Mouse (Mus musculus) neural tube, embryonic 11.5 days (tissue): Measurements from ENCODE around the gene Mre11a. TPM values are rescaled to one million over a fixed set of nuclear protein-coding genes. Genes with fewer than 3 reads are reported as not detected.

Experiments
- polyA plus RNA-seq: library from polyadenylated mRNA; unstranded; fragments of >200 nt; fragmentation: Nextera tagmentation; extraction: Ambion mirVana; gene quantifications from 2 replicates; pipeline ENCODE4 v1.2.1, GENCODE M21; 2014

Mre11a gene
- polyA plus RNA-seq, 1 experiment from 2014 or later = 29.8 TPM

Other genes with a start within 250 kb of the Mre11a start
- gene Amotl1, start 139.6 kb upstream of the Mre11a start, polyA plus RNA-seq = 19.1 and 20.6 TPM in 2 replicates
- gene Piwil4, start 43.9 kb upstream of the Mre11a start, polyA plus RNA-seq = 0.85 and 1.1 TPM in 2 replicates
- 2.4 and 3.3 TPM in 2 replicates for gene Fut4, start 32.3 kb upstream of the Mre11a start, polyA plus RNA-seq
- 1.0 TPM in 1 of 2 replicates, not detected in the other for gene 1700012B09Rik, start 13.6 kb upstream of the Mre11a start, polyA plus RNA-seq
- gene Ankrd49, start 202 bp downstream of the Mre11a start, polyA plus RNA-seq = 52.3 and 52.8 TPM in 2 replicates
- 0.58 and 1.1 TPM in 2 replicates for gene Gpr83, start 75.6 kb downstream of the Mre11a start, polyA plus RNA-seq
- gene Izumo1r, start 119.3 kb downstream of the Mre11a start, polyA plus RNA-seq = not detected in 2 replicates